Mouse (Mus musculus) limb, embryonic 10.5 days (tissue): ENCODE results near the gene Ints5. TPM values are rescaled to one million over a fixed set of nuclear protein-coding genes. Genes with fewer than 3 reads are reported as not detected.

Experiments used
- DNase-seq: peaks from one replicate; pipeline ENCODE4 v3.0.0-alpha.2; 2017; ENCODE audit warnings: low spot score
- H3K27ac ChIP-seq: fragments of 300-500 bp; sonication (generic); 2 replicates; pipeline ENCODE4 v1.5.1; 2016; ENCODE audit warnings: mild to moderate bottlenecking
- H3K27me3 ChIP-seq: fragments of 300-500 bp; sonication (generic); 2 replicates; pipeline ENCODE4 v1.6.1; 2016; ENCODE audit warnings: low read depth, mild to moderate bottlenecking; ENCODE audit not compliant: poor library complexity, severe bottlenecking
- H3K36me3 ChIP-seq: fragments of 300-500 bp; sonication (generic); 2 replicates; pipeline ENCODE4 v1.6.1; 2016; ENCODE audit warnings: mild to moderate bottlenecking, moderate library complexity
- H3K4me1 ChIP-seq: fragments of 300-500 bp; sonication (generic); 2 replicates; pipeline ENCODE4 v1.6.1; 2016
- H3K4me3 ChIP-seq: fragments of 300-500 bp; sonication (generic); 2 replicates; pipeline ENCODE4 v1.5.1; 2016; ENCODE audit warnings: mild to moderate bottlenecking, moderate library complexity
- H3K9me3 ChIP-seq: fragments of 300-500 bp; sonication (generic); replicated peaks from 2 replicates; pipeline ENCODE4 v1.6.1; 2016; ENCODE audit warnings: mild to moderate bottlenecking
- WGBS: fragments of 180-500 bp; shearing (Covaris S2); methylation state at CpG from one replicate; pipeline ENCODE4 v1.1.7; 2016; 5-methylcytosine and 5-hydroxymethylcytosine counted together
- microRNA-seq: library from miRNA; unstranded; fragments of <30 nt; microRNA quantifications from one replicate; pipeline ENCODE4, GENCODE M21; 2017
- polyA plus RNA-seq: library from polyadenylated mRNA; unstranded; fragments of >200 nt; fragmentation: Nextera tagmentation; extraction: Ambion mirVana; gene quantifications from 2 replicates; pipeline ENCODE4 v1.2.1, GENCODE M21; 2016

Gene Ints5
- polyA plus RNA-seq, 1 experiment from 2014 or later = 59.2 TPM

DNA sequence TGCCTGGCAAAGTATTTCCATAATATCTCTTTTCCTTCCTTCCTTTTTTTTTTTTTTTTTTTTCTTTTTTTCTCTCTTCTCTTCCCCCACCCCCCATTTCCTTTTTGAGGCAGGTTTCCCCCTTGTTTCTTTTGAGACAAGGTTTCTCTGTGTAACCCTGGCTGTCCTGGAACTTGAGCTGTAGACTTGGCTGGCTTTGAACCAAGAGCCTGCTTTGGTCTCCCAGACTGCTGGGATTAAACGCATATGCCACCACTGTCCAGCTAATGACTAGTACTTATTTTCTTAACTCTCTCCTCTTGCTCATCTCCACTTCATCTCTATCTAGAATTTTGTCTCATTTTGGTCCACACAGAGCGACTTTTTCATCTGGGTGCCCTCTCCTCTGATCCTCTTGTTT is 50.2 kb downstream of the Ints5 start:
- Histone ChIP-seq H3K9me3 (no peaks in the 10 kb centered on the region), H3K36me3 (peaks cover 77% of the 10 kb centered on the region), H3K4me3 (peak overlapping the region; percentile 85), H3K4me1 (peaks cover 36% of the 10 kb centered on the region), H3K27me3 (no peaks in the 10 kb centered on the region), H3K27ac (peak overlapping the region; percentile 99)
- DNase-seq = no peak
- WGBS = 72% methylated on average over 2 of the region's 2 CpGs

DNA sequence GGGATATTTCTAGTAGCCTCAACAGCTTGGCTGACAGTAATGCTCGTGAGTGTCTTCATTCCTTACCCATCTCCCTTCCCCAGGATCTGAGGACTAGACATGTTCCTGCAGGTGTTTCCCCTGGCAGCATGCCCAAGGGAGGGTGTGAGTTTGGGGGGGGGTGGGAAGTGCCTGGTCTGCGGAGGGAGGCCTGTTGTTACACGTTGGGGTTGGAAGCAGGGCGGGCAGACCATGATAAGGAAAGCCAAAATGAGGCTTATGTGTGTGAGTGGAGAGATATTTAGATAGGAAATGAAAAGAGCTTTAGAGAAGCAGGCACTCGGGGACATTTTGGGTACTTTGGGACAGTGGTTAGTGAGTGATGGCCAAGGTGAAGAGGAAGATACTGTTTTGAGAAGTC is 51.3 kb downstream of the Ints5 start:
- peaks cover 77% of the 10 kb centered on the region for H3K36me3 ChIP-seq
- H3K27ac ChIP-seq = no peak overlapping the region
- peaks cover 36% of the 10 kb centered on the region for H3K4me1 ChIP-seq
- H3K4me3 ChIP-seq = peak overlapping the region; percentile 85
- H3K9me3 ChIP-seq = no peaks in the 10 kb centered on the region
- H3K27me3 ChIP-seq = no peaks in the 10 kb centered on the region
- no peak for DNase-seq
- whole genome bisulfite sequencing = 78% methylated on average over 5 of the region's 5 CpGs

DNA sequence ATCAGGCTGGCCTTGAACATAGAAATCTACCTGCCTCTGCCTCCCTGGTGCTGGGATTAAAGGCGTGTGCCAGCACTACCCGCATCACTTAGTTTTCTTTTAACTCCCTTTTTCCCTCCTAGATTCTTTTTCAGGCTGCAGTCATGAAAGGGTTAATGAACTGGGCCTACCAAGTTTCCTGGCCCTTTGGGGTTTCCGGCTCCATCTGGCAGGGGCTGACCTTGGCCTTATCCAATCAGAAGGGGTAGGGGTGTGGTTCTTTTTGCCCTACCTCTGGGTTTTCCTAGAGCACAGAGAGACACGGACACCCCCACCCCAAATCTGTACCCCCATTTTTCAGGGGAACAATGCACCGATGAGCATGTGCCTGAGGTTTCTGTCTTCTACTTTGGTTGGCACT is 51.9 kb downstream of the Ints5 start:
- H3K9me3 ChIP-seq = no peaks in the 10 kb centered on the region
- H3K4me3 ChIP-seq = peak overlapping the region; percentile 85
- H3K4me1 ChIP-seq = peaks cover 36% of the 10 kb centered on the region
- WGBS = 55% methylated on average over 5 of the region's 5 CpGs
- no peaks in the 10 kb centered on the region for H3K27me3 ChIP-seq
- peaks cover 78% of the 10 kb centered on the region for H3K36me3 ChIP-seq
- peak; percentile 81 for DNase-seq
- H3K27ac ChIP-seq = no peak overlapping the region

DNA sequence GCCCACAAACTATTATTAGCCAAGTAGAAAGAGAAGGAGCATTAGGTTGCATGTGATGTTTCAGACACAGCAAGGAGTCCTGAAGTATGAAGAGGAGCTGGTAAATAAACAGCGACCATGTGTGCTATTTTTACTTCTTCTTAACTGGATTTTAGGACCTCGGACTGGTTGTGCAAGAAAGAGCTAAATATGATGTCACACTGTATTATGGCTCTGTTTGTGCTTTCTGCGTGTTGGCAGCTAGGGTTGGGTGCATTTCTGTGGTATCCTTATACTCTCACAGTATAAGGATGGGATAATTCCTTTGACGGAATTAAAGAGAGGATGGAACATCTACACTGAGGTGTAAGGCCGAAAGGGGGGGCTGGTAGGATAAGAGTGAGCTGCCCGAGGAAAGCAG is 52.4 kb downstream of the Ints5 start:
- WGBS = 89% methylated on average over 6 of the region's 6 CpGs
- no peaks in the 10 kb centered on the region for H3K9me3 ChIP-seq
- no peak for DNase-seq
- no peak overlapping the region for H3K27ac ChIP-seq
- H3K36me3 ChIP-seq = peaks cover 78% of the 10 kb centered on the region
- no peaks in the 10 kb centered on the region for H3K27me3 ChIP-seq
- H3K4me1 ChIP-seq = peaks cover 34% of the 10 kb centered on the region
- H3K4me3 ChIP-seq = peak overlapping the region; percentile 85

DNA sequence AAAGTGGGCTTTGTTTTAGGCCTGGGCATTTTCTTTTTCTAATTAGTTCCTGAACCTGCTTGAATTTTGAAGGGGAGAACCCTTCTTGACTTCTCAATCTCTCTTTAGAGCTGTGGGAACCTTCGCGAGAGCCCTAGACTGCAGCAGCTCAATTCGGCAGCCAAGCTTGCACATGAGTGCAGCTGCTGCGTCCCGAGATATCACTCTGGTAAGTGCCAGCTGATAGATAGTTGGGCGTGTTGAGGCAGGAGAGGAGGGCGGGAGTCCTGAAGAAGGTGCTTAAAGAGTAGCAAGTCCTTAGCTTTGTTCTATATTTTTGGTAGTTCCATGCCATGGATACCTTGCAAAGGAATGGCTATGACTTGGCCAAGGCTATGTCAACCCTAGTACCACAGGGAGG is 54.1 kb downstream of the Ints5 start:
- Histone ChIP-seq H3K27ac (no peak overlapping the region), H3K36me3 (peaks cover 89% of the 10 kb centered on the region), H3K27me3 (no peaks in the 10 kb centered on the region), H3K4me3 (no peak overlapping the region), H3K4me1 (peaks cover 21% of the 10 kb centered on the region), H3K9me3 (no peaks in the 10 kb centered on the region)
- 91% methylated on average over 7 of the region's 7 CpGs for WGBS
- DNase-seq = no peak

Small RNAs within 50 kb of the gene (microRNA-seq; reads per million reads assigned to microRNA genes)
- not detected for gene Mir5136

Other genes with a start within 250 kb of the Ints5 start
- 0.10 TPM in 1 of 2 replicates, not detected in the other for gene Chrm1, start 229.2 kb upstream of the Ints5 start, polyA plus RNA-seq
- gene Slc3a2, start 169.6 kb upstream of the Ints5 start, polyA plus RNA-seq = 119 and 128 TPM in 2 replicates
- 121 and 145 TPM in 2 replicates for gene Wdr74, start 157.2 kb upstream of the Ints5 start, polyA plus RNA-seq
- 2.8 and 3.1 TPM in 2 replicates for gene 1700092M07Rik, start 152.3 kb upstream of the Ints5 start, polyA plus RNA-seq
- gene Stx5a, start 151.6 kb upstream of the Ints5 start, polyA plus RNA-seq = 99.3 and 134 TPM in 2 replicates
- gene Nxf1, start 135.9 kb upstream of the Ints5 start, polyA plus RNA-seq = 257 and 273 TPM in 2 replicates
- gene Tmem223, start 122.0 kb upstream of the Ints5 start, polyA plus RNA-seq = 181 and 183 TPM in 2 replicates
- gene Tmem179b, start 118.5 kb upstream of the Ints5 start, polyA plus RNA-seq = 41.3 and 43.7 TPM in 2 replicates
- 44.2 and 47.0 TPM in 2 replicates for gene Taf6l, start 106.6 kb upstream of the Ints5 start, polyA plus RNA-seq
- gene Polr2g, start 94.4 kb upstream of the Ints5 start, polyA plus RNA-seq = 206 and 216 TPM in 2 replicates
- gene Zbtb3, start 90.5 kb upstream of the Ints5 start, polyA plus RNA-seq = 5.9 and 6.1 TPM in 2 replicates
- 80.2 and 85.2 TPM in 2 replicates for gene Ttc9c, start 73.7 kb upstream of the Ints5 start, polyA plus RNA-seq
- gene Hnrnpul2, start 73.0 kb upstream of the Ints5 start, polyA plus RNA-seq = 4.7 and 5.2 TPM in 2 replicates
- gene AC129217.1, start 63.2 kb upstream of the Ints5 start, polyA plus RNA-seq = not detected in 2 replicates
- gene Bscl2, start 55.5 kb upstream of the Ints5 start, polyA plus RNA-seq = 37.2 and 42.5 TPM in 2 replicates
- gene Gng3, start 53.8 kb upstream of the Ints5 start, polyA plus RNA-seq = 5.0 and 7.2 TPM in 2 replicates
- 0.29 and 0.39 TPM in 2 replicates for gene Lrrn4cl, start 42.2 kb upstream of the Ints5 start, polyA plus RNA-seq
- gene Ubxn1, start 21.5 kb upstream of the Ints5 start, polyA plus RNA-seq = 211 and 228 TPM in 2 replicates
- gene Uqcc3, start 12.1 kb upstream of the Ints5 start, polyA plus RNA-seq = 56.8 and 60.6 TPM in 2 replicates
- 110 and 149 TPM in 2 replicates for gene Lbhd1, start 9.3 kb upstream of the Ints5 start, polyA plus RNA-seq
- not detected in 2 replicates for gene Gm49403, start 9.1 kb upstream of the Ints5 start, polyA plus RNA-seq
- 151 and 188 TPM in 2 replicates for gene 1810009A15Rik, start 4.2 kb upstream of the Ints5 start, polyA plus RNA-seq
- gene Gm49416, start 4.1 kb upstream of the Ints5 start, polyA plus RNA-seq = 0.45 TPM in 1 of 2 replicates, not detected in the other
- gene Ganab, start 5.1 kb downstream of the Ints5 start, polyA plus RNA-seq = 117 and 129 TPM in 2 replicates
- 47.0 and 48.1 TPM in 2 replicates for gene B3gat3, start 27.4 kb downstream of the Ints5 start, polyA plus RNA-seq
- gene Rom1, start 36.4 kb downstream of the Ints5 start, polyA plus RNA-seq = 4.1 and 4.3 TPM in 2 replicates
- 37.1 and 37.5 TPM in 2 replicates for gene Eml3, start 36.5 kb downstream of the Ints5 start, polyA plus RNA-seq
- 229 and 233 TPM in 2 replicates for gene Mta2, start 48.9 kb downstream of the Ints5 start, polyA plus RNA-seq
- gene Tut1, start 60.8 kb downstream of the Ints5 start, polyA plus RNA-seq = 49.6 and 49.7 TPM in 2 replicates
- 563 and 631 TPM in 2 replicates for gene Eef1g, start 74.0 kb downstream of the Ints5 start, polyA plus RNA-seq
- gene Ahnak, start 96.3 kb downstream of the Ints5 start, polyA plus RNA-seq = 5.3 and 8.9 TPM in 2 replicates
- not detected in 2 replicates for gene Scgb1a1, start 195.0 kb downstream of the Ints5 start, polyA plus RNA-seq
- 16.9 and 20.7 TPM in 2 replicates for gene Asrgl1, start 242.6 kb downstream of the Ints5 start, polyA plus RNA-seq